Mouse (Mus musculus) spleen, adult 2 months (tissue): ENCODE results near the gene Creb3l1. TPM values are rescaled to one million over a fixed set of nuclear protein-coding genes. Genes with fewer than 3 reads are reported as not detected.

Experiments used
- DNase-seq, 2 experiments: peaks; one replicate each; pipeline versions ENCODE4 v3.0.0 to v3.0.0-alpha.2; 2012 to 2021; ENCODE audit warnings: low spot score in 2 of 2, low read depth in 1 of 2
- H3K27ac ChIP-seq: fragments of 200-500 bp; 2 replicates; pipeline ENCODE4 v1.5.1; 2012; ENCODE audit warnings: low read length, inconsistent platforms; ENCODE audit not compliant: insufficient read depth
- H3K27me3 ChIP-seq: fragments of 200-500 bp; 2 replicates; pipeline ENCODE4 v1.6.1; 2012; ENCODE audit warnings: mild to moderate bottlenecking, moderate library complexity, low read length, inconsistent platforms; ENCODE audit not compliant: control insufficient read depth, insufficient read depth
- H3K36me3 ChIP-seq: fragments of 200-500 bp; 2 replicates; pipeline ENCODE4 v1.6.1; 2012; ENCODE audit warnings: mild to moderate bottlenecking, low read length, inconsistent platforms; ENCODE audit not compliant: control insufficient read depth, insufficient read depth
- H3K4me1 ChIP-seq: fragments of 200-500 bp; 2 replicates; pipeline ENCODE4 v1.6.1; 2011; ENCODE audit warnings: inconsistent platforms; ENCODE audit not compliant: control insufficient read depth, insufficient read depth, insufficient read length
- H3K4me3 ChIP-seq: fragments of 200-500 bp; 2 replicates; pipeline ENCODE4 v1.5.1; 2011; ENCODE audit warnings: mild to moderate bottlenecking, inconsistent platforms; ENCODE audit not compliant: insufficient read depth, insufficient read length; ENCODE audit errors: extremely low read depth
- CTCF ChIP-seq: fragments of 200-500 bp; IDR thresholded peaks from 2 replicates; pipeline ENCODE4 v1.5.1; 2011; ENCODE audit warnings: mild to moderate bottlenecking, inconsistent platforms; ENCODE audit not compliant: insufficient read depth, insufficient read length, insufficient replicate concordance; ENCODE audit errors: extremely low read depth
- POLR2A ChIP-seq: fragments of 200-500 bp; IDR thresholded peaks from 2 replicates; pipeline ENCODE4 v1.6.1; 2011; ENCODE audit warnings: low read depth, low read length, inconsistent platforms
- WGBS: fragments of 180-500 bp; shearing (Covaris S2); methylation state at CpG from one replicate; pipeline ENCODE4 v1.1.7; 2018; 5-methylcytosine and 5-hydroxymethylcytosine counted together
- polyA plus RNA-seq: library from polyadenylated mRNA; depleted of rRNA; stranded (reverse); fragments of >200 nt; gene quantifications from 2 replicates; pipeline ENCODE4 v1.2.3, GENCODE M21; 2012

Gene Creb3l1
- polyA plus RNA-seq, 1 experiment: 4.0 TPM

GRCm38 (mm10) chr2:91965417-91965816 lies 58.9 kb downstream of the Creb3l1 start:
- H3K36me3 ChIP-seq: no peaks in the 10 kb centered on the region
- H3K27me3 ChIP-seq: no peaks in the 10 kb centered on the region
- peaks cover 25% of the 10 kb centered on the region for H3K4me1 ChIP-seq
- TF ChIP-seq CTCF (no peak), POLR2A (peak; percentile 72)
- peak in 1 of 2 experiments; percentile 86 for DNase-seq
- H3K4me3 ChIP-seq: peak overlapping the region; percentile 59
- peak overlapping the region; percentile 75 for H3K27ac ChIP-seq
- 2% methylated on average over 20 of the region's 20 CpGs for WGBS

- 9% methylated on average over 3 of the region's 3 CpGs for WGBS
- Histone ChIP-seq H3K4me1 (peaks cover 26% of the 10 kb centered on the region), H3K27ac (peak overlapping the region; percentile 75), H3K36me3 (peaks cover 1% of the 10 kb centered on the region), H3K27me3 (no peaks in the 10 kb centered on the region), H3K4me3 (peak overlapping the region; percentile 59)
- no peak for DNase-seq
- TF ChIP-seq CTCF: no peak
- TF ChIP-seq POLR2A: no peak
Observed at GRCm38 (mm10) chr2:91964610-91965204, 59.6 kb downstream of the Creb3l1 start.

DNA sequence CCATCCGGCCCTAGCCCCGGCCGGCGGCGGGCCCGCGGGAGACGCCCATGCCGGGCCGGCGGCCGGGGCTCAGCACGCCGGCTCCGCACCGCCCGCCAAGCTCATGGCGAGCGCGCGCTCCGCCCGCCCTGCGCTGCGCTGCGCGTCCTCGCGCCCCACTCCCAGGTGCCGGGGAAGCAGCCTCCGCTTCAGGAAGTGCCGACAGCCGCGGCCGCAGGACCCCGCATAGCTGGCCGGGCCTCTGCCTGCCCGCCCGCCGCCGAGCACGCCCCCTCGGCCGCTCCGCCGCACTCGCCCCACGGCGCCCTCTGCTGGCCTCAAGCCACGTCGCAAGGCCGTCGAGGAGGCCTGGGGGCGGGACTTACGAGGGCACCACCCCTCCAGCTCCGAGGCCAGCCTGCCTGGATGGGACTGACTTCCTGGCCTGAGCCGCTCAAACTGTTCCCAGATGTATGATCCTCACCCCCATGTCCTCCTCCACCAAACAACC lies 60.8 kb downstream of the Creb3l1 start:
- under 1% methylated on average over 57 of the region's 57 CpGs for WGBS
- H3K27ac ChIP-seq: peak overlapping the region; percentile 95
- H3K4me1 ChIP-seq: peaks cover 38% of the 10 kb centered on the region
- peaks cover 1% of the 10 kb centered on the region for H3K36me3 ChIP-seq
- H3K27me3 ChIP-seq: no peaks in the 10 kb centered on the region
- peak; percentile 53 for TF ChIP-seq POLR2A
- TF ChIP-seq CTCF: peak; percentile 93
- peak overlapping the region; percentile 83 for H3K4me3 ChIP-seq
- DNase-seq: peak; percentile 81 to 93

DNA sequence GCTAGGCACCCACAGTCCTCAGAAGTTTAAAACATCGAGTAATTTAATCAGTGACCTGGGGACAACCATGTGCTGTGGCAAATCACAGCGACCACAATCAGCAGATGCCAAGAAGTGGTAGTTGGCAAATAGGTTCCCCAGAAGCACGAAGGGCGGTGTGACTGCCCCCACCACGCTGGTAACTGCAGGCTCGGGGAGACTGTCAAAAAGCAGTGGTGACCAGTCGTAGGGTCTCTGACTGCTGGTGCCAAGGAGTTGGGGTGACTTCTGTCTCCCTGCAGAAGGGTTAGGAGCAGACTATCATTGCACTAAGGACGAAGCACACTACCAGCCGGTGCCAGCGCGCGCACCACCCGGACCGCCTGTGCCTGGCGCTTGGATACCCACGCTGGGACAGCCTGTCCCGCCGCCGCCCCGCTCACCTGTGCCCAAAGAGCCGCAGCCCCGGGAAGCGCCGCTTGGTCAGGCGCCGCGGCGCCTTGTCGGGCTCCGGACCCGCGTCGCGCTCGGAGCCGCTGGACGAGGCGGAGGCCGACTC lies 61.4 kb downstream of the Creb3l1 start:
- TF ChIP-seq POLR2A (no peak), CTCF (no peak)
- peak overlapping the region; percentile 95 for H3K27ac ChIP-seq
- peak overlapping the region; percentile 83 for H3K4me3 ChIP-seq
- WGBS: under 1% methylated on average over 39 of the region's 39 CpGs
- no peaks in the 10 kb centered on the region for H3K27me3 ChIP-seq
- H3K36me3 ChIP-seq: peaks cover 1% of the 10 kb centered on the region
- DNase-seq: peak in 1 of 2 experiments; percentile 37
- H3K4me1 ChIP-seq: peaks cover 40% of the 10 kb centered on the region

GRCm38 (mm10) chr2:91961901-91962761 lies 62.2 kb downstream of the Creb3l1 start:
- peak overlapping the region; percentile 95 for H3K27ac ChIP-seq
- peaks cover 1% of the 10 kb centered on the region for H3K36me3 ChIP-seq
- 14% methylated on average over 4 of the region's 4 CpGs for WGBS
- no peak; the same call in 1 of the 2 replicates for TF ChIP-seq POLR2A
- TF ChIP-seq CTCF: no peak
- H3K27me3 ChIP-seq: no peaks in the 10 kb centered on the region
- peaks cover 47% of the 10 kb centered on the region for H3K4me1 ChIP-seq
- DNase-seq: no peak
- H3K4me3 ChIP-seq: peak overlapping the region; percentile 83

GRCm38 (mm10) chr2:91960459-91960858 lies 63.8 kb downstream of the Creb3l1 start:
- no peaks in the 10 kb centered on the region for H3K27me3 ChIP-seq
- peaks cover 1% of the 10 kb centered on the region for H3K36me3 ChIP-seq
- 81% methylated on average over 5 of the region's 5 CpGs for WGBS
- H3K27ac ChIP-seq: peak overlapping the region; percentile 58
- H3K4me1 ChIP-seq: peaks cover 51% of the 10 kb centered on the region
- TF ChIP-seq CTCF: no peak
- no peak for TF ChIP-seq POLR2A
- H3K4me3 ChIP-seq: no peak overlapping the region
- DNase-seq: no peak
